Mouse (Mus musculus) right cerebral cortex, postnatal 36 days (tissue): ENCODE results near the gene Bivm.
A peak's percentile ranks its signal among the peaks of the same experiment; 100 is the strongest.

Experiments
- DNase-seq, 2 experiments: peaks; one replicate each; pipeline ENCODE4 v3.0.0; 2022; ENCODE audit warnings: low spot score in 2 of 2, mixed read lengths in 1 of 2

Gene Bivm

DNA sequence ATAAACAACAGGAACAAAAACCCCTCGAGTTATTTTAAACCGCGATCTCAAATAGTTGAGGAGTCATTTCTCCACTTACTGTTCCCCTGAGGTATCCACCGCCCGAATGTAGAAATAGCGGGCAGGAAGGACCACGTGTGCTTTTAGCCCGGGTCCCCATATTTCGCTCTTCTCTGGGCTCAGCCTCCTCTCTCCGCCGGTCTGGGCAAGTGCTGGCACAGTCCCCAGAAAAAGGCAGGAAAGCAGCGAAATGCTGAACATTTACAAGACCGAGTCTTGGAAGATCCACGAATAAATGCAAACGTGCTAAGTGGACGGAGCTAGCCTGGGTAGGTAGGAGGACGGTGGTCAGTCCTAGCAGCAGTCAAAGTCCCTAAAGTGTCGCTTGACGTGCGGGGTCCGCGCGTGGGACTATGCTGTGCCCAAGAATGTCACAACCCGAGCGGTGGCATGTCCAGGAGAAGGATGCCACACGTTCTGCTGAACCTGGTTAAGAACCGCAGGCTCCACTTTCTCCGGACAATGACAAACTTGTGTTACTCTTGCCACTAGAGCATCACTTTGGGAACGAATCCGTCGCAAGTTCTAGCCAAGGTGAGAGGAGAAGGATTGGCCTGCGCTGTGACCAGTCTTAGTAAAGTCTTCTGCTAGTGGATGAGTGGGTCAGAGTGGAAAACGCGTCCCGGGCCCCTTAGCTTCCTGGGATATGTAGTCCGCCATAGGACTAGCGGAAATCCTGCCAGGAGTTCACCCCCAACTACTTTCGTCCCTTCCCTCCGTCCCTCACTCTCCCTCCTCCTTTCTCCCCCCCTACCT, at the start of gene Bivm, which contains the start of gene Kdelc1:
Gene Bivm (plus strand): TSS at position 719 of the 816 bp plus-strand sequence.
Gene Kdelc1 (minus strand): TSS at position 570 of the 816 bp plus-strand sequence.
- peak; percentile 92 to 96 for DNase-seq

GRCm38 (mm10) chr1:44101448-44102225, 17.1 kb upstream of the Bivm start:
- DNase-seq, result no peak

DNA sequence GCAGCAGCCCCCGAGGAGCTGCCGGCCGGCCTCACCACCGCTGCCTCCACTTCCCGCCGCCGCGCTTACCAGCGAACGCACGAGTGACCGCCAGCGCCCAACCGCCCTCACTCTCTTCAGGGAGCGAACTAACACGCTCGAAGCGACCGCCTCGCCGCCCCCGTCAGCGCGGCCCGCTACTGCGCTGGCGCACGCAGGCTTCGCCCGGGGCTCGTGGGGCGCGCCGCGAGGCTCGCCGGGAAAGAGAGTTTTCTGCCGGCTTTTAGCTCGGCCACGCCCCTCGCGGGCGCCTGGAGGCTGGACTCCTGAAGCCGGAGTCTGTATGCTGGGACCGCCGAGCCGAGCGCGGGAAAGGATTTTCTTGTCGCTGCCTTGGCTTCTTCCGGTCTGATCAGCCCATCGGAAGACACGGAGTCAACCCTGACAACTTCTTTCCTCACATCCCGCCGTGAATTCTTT, 16.5 kb upstream of the Bivm start, which contains the start of gene Tex30:
Gene Tex30 (minus strand): TSS at position 183 of the 459 bp plus-strand sequence.
- DNase-seq, result peak; percentile 92 to 94

DNA sequence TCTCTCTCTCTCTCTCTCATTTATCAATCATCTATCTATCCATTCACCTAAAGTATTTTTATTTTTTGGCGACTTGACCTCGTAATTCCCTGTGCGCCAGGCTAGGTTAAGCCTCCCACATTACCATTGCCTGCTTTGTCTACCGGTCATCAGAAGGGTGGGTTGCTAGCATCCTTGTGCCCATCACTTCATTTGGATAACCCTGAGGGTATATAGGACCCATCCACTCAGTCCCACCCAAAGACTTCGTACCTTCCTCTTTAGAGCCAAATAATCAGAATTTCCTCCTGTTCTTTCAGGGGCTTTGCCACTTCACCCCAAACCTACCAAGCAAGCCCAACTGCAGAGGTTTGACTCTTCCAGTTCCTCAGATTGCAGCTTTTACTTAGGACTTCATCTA, 15.8 kb upstream of the Bivm start:
- no peak for DNase-seq

DNA sequence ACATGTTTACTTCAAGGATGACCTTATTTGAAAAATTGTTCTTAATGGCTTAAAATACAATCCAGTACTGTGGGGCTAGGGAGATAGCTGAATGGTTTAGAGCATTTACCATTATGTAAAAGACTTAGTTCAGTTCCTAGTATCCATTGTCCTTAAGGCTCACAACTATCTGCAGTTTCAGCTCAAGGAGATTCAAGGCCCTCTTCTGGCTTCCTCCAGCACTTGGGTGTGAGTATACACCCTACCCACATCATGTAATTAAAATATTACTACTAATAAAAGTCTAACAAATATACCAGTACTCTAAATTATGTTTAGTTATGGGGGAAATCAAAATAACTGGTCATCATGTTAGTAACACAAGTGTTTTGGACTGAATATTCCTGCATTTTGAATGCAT, 1.2 kb upstream of the Bivm start:
- DNase-seq, result no peak

GRCm38 (mm10) chr1:44119201-44120073, 680 bp downstream of the Bivm start:
- DNase-seq, result peak; percentile 72 to 76

DNA sequence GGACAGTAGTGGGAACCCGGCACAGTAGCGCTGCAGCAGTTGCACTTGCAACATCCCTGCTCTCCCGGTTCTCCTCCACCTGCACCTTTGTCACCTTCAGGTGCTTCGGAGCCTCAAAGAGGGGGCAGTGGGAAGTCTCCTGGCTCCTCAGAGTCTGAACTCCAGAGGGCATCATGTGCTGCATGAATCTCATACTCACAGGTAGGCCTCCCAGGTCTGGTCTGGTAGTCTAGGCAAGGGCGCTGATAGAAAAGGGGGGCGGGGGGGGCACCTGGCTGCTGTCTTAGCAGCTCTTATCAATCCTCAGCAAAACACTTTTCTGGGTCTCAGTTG, 1.3 kb downstream of the Bivm start:
- no peak for DNase-seq

DNA sequence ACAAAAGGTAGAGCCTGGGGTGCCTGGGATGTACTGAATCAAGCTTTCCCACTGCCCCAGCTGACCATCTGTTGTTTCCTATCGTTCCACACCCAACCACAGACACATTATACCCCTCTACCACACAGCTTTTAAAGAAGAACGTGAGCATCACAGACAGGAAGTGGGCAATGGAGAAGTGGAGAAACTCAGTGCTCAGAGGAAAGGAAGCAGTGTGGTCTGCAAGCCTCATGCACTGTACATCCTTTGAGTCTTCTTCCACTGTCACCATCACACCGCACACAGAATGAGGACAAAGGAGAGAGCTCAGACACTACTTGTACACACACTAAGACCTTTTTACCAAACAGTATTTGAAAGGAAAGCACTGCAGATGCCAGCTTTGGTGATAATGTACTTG, 3.5 kb downstream of the Bivm start:
- no peak for DNase-seq

GRCm38 (mm10) chr1:44125590-44125989, 6.8 kb downstream of the Bivm start:
- no peak for DNase-seq

DNA sequence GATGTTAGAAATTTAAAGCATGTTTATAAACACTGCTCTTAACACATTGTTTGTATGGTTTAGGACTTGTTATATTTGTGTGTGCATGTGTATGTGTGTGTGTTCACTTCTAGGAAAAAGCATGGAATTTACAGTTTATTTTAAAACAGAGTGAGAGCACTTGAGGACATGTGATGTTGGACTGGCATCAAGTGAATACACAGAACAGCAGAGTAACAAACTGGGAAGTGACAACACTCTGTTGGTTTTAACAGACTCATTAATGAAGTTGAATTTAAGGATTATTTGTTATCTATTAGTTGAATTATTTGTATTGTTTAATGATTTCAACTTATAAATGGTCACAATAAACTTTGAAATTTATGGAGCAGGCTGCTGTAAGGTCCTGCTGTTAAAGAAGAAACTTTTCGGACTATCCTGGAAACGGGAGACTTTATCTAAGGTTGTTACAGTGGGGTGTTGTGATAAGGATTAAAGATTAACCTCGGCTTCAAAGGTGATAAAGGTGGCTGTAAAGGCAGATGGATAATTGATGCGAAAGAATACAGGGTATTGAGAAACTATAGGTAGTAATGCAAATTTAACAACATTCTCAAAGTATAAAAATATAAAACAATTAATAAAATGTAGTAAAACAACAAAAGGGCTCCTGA, 11.3 kb downstream of the Bivm start:
- DNase-seq, result no peak

DNA sequence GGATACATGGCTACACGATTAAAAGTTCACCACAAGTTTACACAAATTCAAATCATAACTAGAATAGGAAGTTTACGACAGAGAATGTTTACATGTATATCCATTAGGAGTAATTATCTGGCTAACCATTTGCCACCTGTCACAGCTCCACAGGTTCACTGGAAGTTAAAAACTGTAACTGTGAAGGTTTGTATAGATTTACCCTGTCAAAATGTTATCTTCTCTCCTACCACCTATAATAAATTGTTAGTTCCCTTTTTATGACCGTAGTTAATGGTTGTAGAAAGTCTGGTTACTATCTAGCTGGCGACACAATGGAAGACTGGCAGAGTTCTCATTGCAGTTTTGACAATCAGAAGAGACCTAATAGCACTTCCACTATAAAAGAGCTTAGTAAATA, 21.5 kb downstream of the Bivm start:
- DNase-seq, result no peak

DNA sequence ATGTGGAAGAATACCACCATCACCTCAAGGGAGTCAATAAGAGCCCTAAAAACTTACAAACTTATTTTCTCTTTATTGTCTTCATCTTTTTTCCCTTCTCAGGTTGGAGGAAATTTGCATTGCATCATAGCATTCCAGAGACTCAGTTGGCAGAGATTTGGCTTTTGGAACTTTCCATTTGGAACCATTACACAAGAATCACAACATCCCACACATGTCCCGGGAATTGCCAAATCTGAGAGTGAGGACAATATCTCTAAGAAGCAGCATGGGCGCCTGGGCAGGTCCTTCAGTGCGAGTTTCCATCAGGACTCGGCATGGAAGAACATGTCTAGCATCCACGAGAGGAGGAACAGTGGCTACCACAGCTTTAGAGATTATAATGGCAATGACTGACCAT, 24.0 kb downstream of the Bivm start:
- DNase-seq, result peak in 1 of 2 experiments; percentile 14

GRCm38 (mm10) chr1:44147563-44148381, 29.0 kb downstream of the Bivm start, which contains the start of gene Ercc5:
TSS of gene Ercc5 (plus strand) at chr1:44147744.
- peak; percentile 82 to 91 for DNase-seq

DNA sequence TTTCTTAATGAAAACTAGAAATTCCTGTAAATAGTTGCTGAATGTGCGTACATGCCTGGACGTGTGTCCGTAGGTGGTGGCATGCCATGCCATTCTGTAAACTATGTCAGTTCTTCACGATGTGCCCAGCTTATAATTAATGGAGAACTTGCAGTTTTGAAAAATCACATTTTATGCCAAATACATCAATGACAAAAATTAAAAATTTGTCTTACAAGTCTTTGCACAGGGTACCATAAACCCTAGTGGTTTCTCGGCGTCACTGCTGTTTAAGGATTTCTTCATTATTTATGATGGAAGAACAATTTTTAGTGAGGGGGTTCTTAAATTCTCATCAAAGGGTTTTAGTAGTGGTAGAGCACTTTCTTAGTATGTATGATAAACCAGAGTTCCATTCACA, 29.9 kb downstream of the Bivm start:
- no peak for DNase-seq

- DNase-seq, result no peak
Measured at GRCm38 (mm10) chr1:44155287-44155686, 36.5 kb downstream of the Bivm start.

DNA sequence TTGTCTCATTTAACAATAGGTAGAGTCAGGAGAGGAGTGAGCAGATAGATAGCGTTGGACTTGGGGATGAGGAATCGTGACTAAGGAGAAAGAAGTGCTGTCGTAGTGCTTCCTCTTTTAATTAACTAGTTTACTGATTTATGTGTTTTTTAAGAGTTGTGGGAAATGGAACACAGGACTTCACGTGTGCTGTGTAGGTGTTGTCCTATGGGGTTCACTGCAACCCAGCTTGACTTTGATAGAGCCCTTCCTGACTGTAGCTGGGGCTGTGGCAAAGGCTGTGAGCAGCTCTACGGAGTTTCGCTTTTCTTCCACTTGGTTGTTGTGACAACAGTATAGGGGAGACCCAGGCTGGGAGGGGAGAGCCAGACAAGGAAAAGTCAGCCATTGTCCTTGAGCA, 39.6 kb downstream of the Bivm start:
- no peak for DNase-seq

DNA sequence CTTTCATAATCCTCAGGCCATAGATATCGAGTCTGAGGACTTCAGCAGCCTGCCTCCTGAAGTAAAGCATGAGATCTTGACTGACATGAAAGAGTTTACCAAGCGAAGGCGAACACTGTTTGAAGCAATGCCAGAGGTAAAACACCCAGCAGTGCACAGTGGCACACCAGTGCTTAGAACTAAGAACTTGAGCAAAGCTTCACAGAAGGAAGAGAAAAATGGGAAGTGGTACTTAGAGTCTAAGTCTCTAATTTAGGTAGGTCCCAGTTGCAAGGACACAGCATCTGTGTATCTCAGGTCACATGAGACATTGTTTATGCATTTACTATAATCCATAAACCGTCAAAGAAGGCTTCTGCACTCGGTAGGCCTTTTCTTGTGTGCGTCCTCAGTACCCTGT, 43.1 kb downstream of the Bivm start:
- DNase-seq, result no peak

DNA sequence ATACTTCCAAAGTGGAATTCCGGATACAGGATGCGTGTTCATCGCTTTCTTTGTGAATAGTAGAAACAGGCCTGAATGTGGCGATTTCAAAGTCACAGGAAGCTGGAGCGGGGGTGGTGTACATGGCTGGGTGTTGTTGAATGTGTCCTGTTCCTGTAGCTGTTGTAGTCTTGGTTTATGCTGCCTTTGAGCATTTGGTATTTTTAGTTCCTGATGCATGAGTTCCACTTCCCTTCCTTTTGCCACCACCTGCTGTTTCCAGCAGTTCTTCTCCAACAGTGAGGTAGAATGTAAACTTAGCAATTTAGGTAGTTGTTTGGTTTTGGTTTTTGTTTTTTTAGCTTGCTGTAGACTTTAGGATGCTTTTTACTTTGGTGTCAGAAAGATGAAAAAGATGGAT, 43.6 kb downstream of the Bivm start:
- no peak for DNase-seq

GRCm38 (mm10) chr1:44167859-44168383, 49.2 kb downstream of the Bivm start:
- no peak for DNase-seq

DNA sequence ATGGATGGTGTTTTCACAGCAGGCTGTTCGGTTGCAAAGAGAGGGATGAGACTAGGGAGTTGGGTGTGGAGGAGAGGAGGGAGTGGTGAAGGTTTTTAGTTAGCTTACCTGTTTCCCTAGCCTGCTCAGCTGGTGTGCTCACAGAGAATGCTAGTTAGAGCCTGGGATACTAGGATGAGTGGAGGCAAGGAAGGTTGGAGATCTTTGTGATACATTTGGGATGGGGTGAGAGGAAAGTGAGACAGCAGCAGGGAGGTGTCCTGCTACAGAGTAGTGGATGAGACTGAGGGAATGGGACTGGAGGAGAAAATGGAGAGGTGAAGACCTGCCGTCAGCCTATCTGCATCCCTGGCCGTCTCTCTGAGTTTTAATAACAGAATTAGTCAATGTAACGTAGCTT, 53.9 kb downstream of the Bivm start:
- no peak for DNase-seq
